Mouse (Mus musculus): ENCODE results near the gene Cavin4.

Cavin4 gene

DNA sequence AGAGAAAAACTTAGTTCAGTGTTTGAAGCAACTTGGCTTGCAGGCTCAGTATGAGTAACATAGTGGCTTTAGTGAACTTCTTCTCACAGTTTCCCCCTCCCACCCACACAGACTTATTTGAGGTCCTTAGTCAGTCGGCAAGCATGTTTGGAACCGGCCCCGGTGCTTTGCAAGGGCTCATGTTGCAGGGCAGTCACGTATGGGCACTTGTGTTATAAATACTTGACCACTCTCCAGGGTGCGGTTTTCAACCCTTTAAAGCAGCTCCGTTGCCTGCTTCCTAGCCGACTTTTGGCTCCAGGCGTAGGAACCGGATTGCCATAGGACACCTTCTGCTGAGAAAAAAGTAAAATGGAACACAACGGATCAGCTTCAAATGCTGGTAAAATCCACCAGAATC lies at the start of gene Cavin4:
Gene Cavin4 (plus strand): TSS at position 244 of the 400 bp plus-strand sequence.
- no peak for DNase-seq (ENCODE audit: low read depth, low spot score)

DNA sequence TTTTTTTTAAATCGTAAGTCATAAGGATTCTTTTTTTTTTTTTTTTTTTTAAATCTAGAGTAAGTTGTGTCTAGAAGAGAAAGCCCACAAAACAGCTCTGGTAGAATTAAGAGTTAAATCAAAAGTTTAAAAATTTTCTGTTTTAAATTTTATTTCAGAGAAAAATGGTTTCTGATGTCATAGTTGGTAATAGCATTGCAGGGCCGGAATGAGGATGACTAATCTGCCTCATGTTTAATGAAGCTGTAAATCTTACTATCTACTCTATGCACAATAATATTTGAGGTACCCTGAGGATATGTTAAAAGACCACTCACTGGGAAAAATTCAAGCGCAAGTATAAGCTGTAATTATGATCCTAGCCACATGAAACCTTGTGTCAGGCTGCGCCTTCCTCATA lies 47.8 kb upstream of the Cavin4 start:
- no peak for DNase-seq (ENCODE audit: low read depth, low spot score)

DNA sequence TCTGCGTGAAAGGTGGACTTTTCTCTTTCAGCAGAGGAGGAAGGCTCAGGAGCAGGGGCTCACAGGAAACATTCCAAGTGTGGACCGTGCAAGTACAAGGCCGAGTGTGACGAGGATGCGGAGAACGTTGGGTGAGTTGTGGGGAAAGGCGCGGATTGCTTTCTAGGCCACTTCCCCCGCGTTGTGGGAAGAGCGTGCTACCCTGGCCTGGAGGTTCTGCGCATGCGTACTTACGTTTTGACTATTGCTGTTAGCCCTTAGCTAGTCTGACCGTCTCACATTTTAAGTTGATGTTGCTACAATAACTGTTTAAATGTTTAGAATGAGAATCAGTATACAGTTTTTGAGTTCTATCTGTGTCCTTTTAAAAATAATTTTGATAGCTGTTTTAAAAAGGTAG lies 46.1 kb upstream of the Cavin4 start:
- DNase-seq (ENCODE audit: low read depth, low spot score): no peak

DNA sequence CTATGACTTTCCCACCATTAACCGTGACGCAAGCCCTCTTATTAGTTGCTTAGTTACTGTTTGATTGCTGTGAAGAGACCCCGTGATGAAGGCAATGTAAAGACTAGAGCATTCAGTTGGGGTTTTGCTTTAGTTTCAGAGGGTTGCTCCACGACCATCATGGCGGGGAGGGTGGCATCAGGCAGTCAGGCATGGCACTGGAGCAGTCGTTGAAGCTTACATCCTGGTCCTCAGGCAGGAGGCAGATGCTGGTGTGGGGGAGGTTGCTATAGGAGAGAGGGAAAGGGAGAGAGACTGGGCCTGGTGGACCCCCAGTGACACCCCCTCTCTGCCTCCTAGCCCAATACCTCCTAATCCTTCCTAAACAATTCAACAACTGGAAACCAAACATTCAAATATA lies 43.2 kb upstream of the Cavin4 start:
- no peak for DNase-seq (ENCODE audit: low read depth, low spot score)

DNA sequence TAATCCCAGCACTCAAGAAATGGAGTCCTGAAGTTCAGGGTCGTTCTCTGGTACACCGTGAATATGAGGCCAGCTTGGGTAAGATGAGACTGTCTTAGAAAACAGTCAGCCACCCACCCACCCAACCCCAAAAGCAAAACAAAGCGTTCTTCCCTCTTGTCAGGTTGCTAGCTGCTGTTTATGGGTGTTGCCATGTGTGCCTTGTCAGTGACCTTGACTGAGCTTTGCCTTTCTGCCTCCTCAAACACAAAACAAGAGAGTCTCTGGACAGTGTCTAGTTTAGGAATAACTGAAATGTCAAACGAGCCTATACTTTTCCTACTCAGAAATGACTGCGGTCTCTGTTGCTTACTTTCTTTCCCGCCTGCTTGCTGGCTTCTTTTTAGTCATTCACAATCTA lies 41.1 kb upstream of the Cavin4 start:
- no peak for DNase-seq (ENCODE audit: low read depth, low spot score)

DNA sequence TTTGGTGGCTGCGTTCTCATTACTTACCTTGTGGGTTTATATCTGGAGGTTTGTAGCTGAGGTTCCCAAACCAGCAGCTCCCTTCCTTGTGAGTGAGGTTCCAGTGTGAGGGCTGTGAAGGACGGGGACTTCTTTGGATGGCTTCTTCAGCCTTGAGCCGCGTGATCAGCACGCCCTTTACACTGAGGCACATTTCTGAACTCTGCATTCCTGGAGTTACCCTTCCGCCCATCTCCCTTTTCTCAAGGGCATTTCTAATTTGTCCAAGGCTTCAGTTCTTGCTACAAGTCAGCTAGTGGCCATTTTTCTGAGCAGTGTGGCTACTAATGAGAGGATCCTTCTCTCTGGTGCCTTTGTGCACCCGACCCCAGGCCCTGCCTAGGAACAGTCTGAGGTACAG lies 40.4 kb upstream of the Cavin4 start:
- no peak for DNase-seq (ENCODE audit: low read depth, low spot score)

DNA sequence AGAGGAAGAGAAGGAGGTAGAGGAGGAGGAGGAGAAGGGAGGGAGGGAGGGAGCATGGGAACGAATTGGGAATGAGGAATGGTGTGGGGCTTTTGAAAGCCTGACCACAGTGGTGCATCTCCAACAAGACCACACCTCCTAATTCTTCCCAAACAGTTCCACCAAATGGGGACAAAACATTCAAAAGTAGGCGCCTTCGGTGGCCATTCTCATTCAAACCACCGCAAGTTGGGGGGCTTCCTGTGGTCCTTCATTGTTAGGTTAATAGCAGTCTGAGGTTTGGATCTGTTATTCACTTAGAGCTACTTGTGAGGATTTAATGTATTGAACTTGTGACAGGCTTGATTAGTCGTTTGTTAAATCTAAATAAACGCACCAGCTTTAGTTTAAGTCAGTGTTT lies 38.4 kb upstream of the Cavin4 start:
- no peak for DNase-seq (ENCODE audit: low read depth, low spot score)

DNA sequence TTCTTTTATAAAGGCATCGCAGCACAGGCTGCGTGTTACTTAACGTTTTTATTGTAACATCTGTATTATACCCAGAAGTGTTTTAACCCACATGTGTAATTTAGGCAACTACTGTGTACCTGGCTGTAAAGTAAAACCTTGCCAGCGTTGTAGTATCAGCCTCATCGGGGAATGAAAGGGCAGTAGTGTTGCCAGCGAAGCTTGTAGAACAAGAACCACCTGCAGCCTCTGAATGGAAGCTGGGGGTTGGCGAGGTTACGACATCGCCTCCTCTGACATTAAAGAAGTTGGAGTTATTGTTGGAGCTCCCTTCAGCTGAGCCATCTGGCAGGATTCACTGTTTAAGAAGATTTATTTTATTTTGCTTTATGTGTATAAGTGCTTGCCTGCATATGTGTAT lies 37.5 kb upstream of the Cavin4 start:
- DNase-seq (ENCODE audit: low read depth, low spot score): no peak

DNA sequence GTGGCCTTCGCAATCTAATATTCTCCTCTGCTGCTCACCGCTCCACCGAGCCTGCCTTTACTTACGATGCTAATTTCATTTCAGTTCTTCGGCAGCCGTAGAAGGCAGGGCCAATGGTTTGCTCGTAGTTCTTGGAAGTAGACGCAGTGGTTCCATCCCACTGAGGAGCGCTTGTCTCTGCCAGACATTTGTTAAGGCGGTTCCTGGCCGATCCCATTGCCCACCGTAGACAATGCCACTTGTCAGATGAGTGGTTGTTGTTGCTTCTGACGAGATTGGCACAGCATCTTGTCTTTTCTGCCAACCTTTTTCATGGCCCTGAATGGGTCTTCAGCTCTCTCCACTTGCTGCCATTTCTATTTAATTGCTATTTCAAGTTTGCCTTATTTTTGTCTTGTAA lies 33.9 kb upstream of the Cavin4 start:
- DNase-seq (ENCODE audit: low read depth, low spot score): no peak

DNA sequence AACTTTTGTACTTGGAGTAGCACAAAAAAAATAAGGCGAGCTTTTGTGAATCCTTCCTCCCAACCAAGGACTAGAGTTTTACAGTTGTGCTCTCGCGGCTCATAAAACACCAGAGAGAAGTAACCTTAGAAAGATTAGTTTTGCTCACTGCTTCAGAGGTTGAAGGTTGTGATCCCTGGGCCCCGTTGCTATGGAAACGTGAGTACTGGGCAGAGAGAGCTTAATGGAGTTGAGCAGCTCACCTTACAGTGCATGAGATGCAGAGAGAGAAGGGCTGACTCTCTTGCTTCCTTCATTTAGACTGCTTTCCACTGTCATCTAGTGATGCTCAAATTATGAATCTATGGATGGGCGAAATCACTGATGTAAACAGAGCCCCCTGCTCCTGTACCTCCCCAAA lies 29.8 kb upstream of the Cavin4 start:
- no peak for DNase-seq (ENCODE audit: low read depth, low spot score)

DNA sequence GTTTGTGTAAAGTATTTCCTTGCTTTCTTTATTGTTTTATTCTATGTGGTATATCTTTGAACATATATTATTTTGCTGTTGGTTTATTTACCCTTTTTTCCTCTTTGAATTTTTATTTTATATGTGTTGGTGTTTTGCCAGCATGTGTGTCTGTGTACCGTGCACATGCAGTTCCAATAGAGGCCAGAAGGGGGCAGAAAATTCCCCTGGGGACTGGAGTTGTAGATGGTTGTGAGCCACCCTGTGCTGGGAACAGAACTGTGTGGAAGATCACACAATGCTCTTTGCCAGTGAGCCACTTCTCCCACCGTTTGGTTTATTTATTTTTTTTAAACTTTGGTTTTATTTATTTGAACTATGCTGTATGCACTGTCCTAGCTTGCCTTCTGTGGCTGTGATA lies 29.3 kb upstream of the Cavin4 start:
- DNase-seq (ENCODE audit: low read depth, low spot score): no peak

DNA sequence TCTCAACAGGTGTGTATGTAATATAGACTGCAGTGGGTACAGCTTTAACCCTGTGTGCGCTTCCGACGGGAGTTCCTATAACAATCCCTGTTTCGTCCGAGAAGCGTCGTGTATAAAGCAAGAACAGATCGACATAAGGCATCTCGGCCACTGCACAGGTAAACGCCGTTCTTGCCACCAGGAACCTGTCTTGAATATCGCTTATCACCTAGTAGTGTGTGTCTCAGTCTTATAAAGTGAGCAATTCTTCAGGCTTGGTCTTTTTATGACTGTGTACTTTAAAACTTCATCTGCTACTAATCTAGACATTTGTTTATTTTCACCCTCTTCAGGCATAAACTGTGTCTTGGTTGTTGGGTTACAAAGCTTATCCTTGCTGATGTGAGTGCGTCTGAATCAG lies 26.5 kb upstream of the Cavin4 start:
- DNase-seq (ENCODE audit: low read depth, low spot score): no peak

DNA sequence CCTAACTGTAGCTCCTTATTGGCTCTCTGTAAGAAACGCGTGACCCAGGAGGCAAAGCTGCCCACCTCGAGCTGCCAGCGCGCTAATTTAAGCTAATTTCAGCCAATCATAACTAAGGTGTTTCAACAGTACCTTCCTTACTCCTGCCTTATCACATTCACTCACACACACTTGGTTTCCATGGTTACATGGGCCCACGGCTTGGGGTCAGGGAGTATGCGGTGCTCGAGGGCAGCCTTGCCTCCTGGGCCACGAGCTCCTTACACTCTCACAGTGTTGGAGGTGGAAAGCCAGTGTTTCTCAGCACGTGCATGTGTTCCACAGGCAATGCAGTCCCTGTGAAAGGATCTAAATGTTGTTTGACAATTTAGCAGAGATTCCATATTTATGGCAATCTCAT lies 25.2 kb upstream of the Cavin4 start:
- DNase-seq (ENCODE audit: low read depth, low spot score): no peak

DNA sequence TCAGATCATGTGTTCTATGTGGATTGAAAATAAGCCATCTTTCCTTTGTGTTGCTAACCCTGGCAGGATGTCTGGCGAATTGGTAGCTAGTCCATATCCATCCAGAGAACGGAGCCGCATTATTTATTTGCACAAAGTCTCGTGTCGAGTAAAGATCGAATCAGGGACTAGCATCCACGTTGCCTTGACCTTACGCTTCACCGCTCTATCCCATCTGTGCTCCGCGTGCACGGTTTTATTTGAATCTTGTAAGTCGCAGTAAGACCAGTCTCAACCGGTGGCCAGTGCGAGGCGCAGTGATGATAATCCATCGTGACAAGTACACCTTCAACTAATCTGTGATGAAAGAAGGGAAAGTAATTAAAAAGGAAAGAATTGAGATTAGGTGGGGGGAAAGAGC lies 23.8 kb upstream of the Cavin4 start:
- peak; percentile 30 for DNase-seq (ENCODE audit: low read depth, low spot score)

DNA sequence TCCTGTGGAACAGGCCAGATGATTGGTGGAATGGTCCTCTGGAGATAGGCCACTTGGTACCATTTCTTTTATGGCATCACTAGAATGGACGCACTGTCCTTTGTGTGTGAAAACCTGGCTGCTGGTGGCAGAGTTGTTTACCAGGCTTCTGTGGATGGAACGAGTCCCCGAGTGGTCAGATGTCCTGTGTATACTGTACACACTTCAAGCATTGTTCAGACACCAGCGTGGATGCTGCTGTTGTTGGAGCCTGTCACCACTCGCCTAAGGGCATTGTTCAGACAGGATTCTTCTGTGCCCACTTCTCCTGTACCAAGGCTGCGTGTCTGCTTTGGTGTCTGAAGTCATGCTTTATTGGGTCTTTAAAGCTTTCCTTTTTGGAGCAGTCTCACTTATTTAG lies 19.5 kb upstream of the Cavin4 start:
- DNase-seq (ENCODE audit: low read depth, low spot score): no peak

DNA sequence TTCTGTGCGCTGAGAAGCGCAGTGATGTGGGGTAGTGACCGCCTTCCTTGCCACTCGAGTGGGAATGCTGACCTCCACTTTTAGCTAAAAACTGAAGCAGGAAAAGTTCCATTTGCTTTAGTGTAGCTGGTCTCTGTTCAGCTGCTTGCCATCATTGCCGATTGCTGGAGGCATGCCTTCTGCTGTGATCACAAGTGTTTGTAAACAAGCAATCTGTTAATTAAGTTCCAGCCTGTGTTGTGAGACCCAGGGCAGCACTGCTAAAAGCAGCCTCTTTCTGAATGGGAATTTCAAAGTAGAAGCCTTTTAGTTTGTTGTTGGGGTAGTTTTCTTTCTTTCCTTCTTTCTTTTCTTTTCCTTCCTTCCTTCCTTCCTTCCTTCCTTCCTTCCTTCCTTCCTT lies 17.2 kb upstream of the Cavin4 start:
- no peak for DNase-seq (ENCODE audit: low read depth, low spot score)

DNA sequence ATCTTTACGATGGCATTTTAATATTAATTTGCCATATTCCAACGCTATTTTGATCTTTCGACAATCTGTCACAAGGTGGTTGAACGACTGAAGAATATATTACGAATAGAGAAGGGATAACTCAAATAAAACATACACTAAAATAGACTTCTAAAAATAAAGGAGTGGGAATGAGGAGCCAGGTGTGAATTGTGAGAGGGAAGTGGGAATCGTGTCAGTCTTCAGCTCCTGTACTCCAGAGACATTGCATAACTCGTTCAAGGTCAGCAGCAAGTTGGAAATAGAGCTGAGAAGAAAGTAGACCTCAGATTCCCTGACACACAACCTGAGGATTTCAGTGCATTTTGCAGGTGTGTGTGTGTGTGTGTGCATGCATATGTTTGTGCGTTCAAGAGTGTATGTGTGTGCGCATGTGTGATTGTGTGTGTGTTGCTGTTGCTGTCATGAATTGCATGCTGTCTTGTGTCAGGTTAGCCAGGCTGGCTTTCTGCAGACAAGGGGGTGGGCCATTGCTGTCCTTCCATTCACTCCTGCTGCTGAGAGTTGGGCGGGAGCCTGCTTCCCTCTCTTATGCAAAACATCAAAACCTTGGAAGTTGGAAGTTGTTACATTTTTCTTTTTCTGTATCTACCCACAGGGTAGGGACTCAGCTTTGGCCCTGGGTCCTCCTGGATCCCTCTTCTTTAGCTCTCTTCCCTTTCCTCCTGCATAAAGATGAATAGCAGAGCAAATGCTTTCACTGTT lies 12.5 kb upstream of the Cavin4 start:
- DNase-seq (ENCODE audit: low read depth, low spot score): no peak

DNA sequence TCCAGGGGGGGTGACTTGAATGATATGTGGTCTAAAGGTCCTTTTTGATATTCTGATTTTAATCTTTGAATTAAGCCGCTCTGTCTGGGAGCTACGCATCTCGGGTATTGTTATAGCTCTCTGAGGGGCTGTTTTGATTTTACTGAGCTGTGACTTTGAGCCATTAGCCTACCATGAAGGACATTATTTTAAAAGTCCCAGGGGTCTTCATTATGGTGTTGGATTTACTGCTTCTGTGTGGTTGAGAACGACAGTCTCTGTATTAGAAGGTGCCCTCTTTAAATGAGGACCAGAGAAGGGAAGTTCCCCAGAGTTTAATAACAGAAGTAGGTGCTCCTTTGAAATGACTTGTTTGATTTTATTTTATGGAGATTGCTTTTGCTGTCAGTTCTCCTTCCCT lies 9.2 kb upstream of the Cavin4 start:
- no peak for DNase-seq (ENCODE audit: low read depth, low spot score)

DNA sequence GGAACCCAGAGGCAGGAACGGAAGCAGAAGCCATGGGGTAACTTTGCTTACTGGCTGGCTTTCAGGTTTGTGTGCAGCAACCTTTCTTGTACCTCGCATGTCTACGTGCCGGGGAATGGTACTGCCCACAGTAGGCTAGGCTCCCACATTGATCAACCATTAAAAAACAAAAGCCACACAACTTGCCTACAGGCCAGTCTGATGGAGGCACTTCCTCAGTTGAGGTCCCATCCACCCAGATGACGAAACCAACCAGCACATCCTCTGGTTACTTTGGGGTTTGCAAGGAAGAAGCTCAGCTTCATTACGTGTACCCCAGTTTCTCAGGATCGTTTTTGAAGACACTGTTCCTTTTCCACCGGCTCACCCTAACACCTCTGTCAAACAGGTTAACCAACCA lies 6.8 kb upstream of the Cavin4 start:
- no peak for DNase-seq (ENCODE audit: low read depth, low spot score)

DNA sequence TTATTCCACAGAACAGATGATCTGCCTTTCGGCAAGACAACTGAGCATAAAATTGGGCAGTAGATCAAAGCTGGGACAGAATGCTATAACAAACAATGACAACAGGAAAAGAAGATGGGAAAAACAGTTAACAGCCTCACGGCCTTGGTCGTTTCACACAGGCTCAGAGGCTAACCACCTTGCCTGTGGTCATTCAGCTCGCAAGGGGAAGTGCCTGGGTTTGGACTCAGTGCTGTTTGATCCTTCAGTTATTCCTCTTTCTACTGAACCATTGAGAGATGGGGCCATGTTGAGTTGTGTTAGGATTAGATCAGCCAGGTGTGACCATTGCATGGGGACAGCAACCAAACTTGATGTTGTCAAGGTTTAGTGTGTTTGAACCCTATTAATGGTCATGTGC lies 3.2 kb upstream of the Cavin4 start:
- DNase-seq (ENCODE audit: low read depth, low spot score): no peak

DNA sequence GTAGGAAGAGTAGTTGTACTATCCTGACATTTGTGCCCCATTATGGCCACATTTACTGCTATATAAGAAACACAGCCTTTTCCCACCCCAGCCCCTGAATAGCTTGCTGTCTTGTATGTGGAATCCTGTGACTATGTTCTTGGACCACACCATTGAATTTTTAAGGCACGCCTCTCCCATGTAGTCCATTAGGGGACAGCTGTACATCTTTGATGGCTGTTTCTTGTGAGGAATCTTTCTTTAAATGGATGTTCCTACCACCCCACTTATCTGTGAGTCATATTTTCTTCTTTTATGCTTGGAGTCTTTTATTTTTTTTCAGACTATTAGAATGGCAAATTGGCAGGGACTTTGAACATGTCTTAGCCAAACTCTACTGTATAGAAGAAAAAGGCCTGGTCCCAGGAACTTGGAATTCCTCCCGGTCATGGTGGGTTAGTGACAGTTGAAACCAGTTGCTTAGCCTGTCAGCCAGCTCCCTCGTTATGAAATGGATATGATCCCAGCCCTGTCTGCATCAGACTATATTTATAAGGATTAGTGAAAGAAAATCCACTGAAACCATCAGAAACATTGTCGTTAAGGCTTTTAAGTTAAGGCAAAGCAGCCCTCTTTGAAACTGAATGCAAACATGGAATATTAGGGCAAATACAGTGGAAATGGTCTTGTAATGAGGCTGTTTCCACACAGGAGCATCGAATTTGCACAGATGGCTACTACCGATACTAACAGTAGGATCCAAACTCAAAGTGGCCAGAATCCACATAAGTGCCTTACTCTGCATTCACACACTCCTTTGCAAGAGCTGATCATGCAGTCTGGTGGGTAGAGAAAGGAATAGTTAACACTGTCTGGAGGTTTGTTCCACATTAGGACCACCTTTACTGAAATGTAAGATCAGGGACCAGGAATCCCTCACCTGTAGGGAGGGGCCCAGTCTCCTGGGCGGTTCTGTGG lies 2.4 kb upstream of the Cavin4 start:
- no peak for DNase-seq (ENCODE audit: low read depth, low spot score)

DNA sequence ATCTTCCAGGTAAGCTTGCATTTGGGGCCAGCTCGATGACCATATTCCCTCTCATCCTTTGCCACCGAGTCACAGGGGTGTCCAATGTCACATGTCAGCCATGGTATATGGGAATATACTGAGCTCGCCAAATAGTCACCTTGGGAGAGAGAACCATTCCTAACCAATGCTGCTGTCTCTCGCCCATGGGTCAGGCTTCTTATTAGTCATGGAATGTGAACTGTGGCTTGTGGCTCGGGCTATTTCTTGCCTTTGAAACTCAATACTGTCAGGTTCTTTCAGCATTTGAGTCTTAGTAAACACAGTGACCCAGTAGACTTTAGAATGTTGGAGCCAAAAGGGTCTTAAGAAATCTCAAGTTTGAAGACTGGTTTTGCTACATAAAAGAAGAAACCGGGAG lies 707 bp downstream of the Cavin4 start:
- DNase-seq (ENCODE audit: low read depth, low spot score): no peak

DNA sequence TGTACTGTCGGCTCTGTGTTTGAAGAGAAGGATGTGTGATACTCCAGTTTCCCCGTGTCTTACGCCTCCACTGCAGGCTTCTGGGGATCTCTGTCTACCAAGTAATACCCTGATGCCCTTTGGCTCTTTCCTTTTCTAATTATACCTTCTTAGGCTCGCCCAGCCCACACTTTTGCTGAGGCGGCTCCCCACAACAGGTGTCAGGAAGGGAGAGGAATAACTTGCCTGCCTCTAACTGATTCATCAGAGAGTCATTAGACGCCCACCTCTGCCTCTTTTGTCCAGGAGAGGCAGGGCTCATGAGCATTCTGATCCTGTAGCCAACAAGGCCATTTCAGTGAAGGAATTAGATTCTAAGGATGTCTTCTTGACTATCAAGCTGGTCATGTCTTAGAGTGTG lies 4.0 kb downstream of the Cavin4 start:
- DNase-seq (ENCODE audit: low read depth, low spot score): no peak
